Mouse (Mus musculus): Measurements from ENCODE around the gene Nup93. TPM values are rescaled to one million over a fixed set of nuclear protein-coding genes. Genes with fewer than 3 reads are reported as not detected.

Gene Nup93
- total and polyA plus RNA-seq, 2 experiments = 2.3 to 4.6 TPM

DNA sequence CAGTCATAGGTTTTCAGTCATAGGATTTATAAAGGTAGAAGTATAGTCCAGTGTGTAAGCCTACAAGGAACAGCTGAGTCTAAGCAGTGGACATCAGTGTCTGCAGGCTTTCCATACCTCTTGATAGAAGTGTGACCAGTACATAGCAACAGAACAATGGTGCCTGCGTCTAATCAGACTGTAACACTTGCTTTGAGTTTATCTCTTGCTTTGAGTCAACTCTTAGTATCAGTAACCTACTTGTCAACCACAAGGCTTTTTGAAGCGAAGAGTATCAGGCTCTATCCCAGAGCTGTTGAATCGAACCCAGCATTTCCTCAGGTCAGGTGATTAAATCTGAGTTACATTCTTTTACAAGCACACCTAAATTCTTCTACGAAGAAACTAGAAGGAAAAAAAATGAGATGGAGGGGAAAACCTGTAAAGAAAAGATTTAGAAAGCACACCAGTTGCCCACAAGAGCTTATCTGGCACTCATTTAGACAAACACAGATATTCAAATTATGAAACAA, 25.9 kb downstream of the Nup93 start:
- 85% methylated on average over 4 of the region's 4 CpGs for WGBS
- no peaks in the 10 kb centered on the region; the same call in 1 of the 2 replicates for H3K36me3 ChIP-seq (ENCODE audit: control insufficient read depth, insufficient read depth, low read length)
- TF ChIP-seq POLR2A (IDR thresholded peaks at IDR 0.05; ENCODE audit: extremely low read depth, insufficient read depth, low read length) = no peak
- no peak for TF ChIP-seq CTCF (IDR thresholded peaks at IDR 0.05; ENCODE audit: low read depth, low read length)
- H3K27ac ChIP-seq (replicated peaks; ENCODE audit: insufficient read depth, low read depth, low read length) = no peak overlapping the region
- no peaks in the 10 kb centered on the region for H3K79me2 ChIP-seq (ENCODE audit: control insufficient read depth, insufficient read depth, low read length)
- no peak for DNase-seq (ENCODE audit: extremely low read depth, low read depth, low spot score)
- H3K4me3 ChIP-seq (ENCODE audit: insufficient read depth, low read depth, low read length) = no peak overlapping the region
- H3K4me1 ChIP-seq (ENCODE audit: control insufficient read depth, insufficient read depth, low read length) = no peaks in the 10 kb centered on the region
- H3K9ac ChIP-seq (ENCODE audit: low read depth, low read length) = no peak overlapping the region
- H3K27me3 ChIP-seq (ENCODE audit: control insufficient read depth, insufficient read depth, low read length) = no peaks in the 10 kb centered on the region

DNA sequence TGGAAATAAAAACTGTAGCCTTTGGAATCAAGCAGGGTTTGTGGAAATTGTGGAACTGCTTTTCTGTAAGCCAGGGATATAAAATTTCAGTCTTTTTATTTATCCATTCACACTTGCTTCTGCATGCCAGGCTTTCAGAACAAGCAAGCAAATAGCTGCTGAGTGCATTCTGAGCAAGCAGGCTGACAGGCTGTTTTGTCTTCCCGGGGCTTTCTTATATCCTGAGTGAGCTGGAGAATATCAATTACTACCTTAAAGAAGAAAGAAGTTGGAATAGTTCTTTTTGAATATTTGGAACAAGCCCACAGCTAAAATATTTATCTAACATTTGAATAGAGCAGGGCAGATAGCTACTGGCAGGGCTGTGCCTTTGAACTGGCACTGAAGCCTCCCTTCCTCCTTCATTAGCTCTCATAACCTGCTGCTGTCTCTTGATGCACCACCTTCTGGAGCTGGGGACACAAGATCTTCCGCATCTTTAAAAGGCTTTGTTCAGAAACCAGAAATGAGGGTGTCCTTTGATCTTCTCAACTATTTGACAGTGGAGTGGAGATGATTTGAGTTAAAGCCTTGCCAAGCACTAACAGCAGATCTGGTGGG, 35.6 kb downstream of the Nup93 start:
- Histone ChIP-seq H3K4me3 (ENCODE audit: insufficient read depth, low read depth, low read length) (no peak overlapping the region), H3K27me3 (ENCODE audit: control insufficient read depth, insufficient read depth, low read length) (no peaks in the 10 kb centered on the region), H3K36me3 (ENCODE audit: control insufficient read depth, insufficient read depth, low read length) (no peaks in the 10 kb centered on the region), H3K27ac (replicated peaks; ENCODE audit: insufficient read depth, low read depth, low read length) (no peak overlapping the region), H3K79me2 (ENCODE audit: control insufficient read depth, insufficient read depth, low read length) (no peaks in the 10 kb centered on the region; the same call in 1 of the 2 replicates), H3K4me1 (ENCODE audit: control insufficient read depth, insufficient read depth, low read length) (no peaks in the 10 kb centered on the region), H3K9ac (ENCODE audit: low read depth, low read length) (no peak overlapping the region)
- no peak for TF ChIP-seq CTCF (IDR thresholded peaks at IDR 0.05; ENCODE audit: low read depth, low read length)
- TF ChIP-seq POLR2A (IDR thresholded peaks at IDR 0.05; ENCODE audit: extremely low read depth, insufficient read depth, low read length) = no peak
- no peak for DNase-seq (ENCODE audit: extremely low read depth, low read depth, low spot score)
- WGBS = 88% methylated on average over 2 of the region's 2 CpGs

GRCm38 (mm10) chr8:94258881-94259280, 44.5 kb downstream of the Nup93 start:
- no peaks in the 10 kb centered on the region for H3K27me3 ChIP-seq (ENCODE audit: control insufficient read depth, insufficient read depth, low read length)
- no peak overlapping the region for H3K4me3 ChIP-seq (ENCODE audit: insufficient read depth, low read depth, low read length)
- 82% methylated on average over 6 of the region's 6 CpGs for WGBS
- no peak overlapping the region for H3K9ac ChIP-seq (ENCODE audit: low read depth, low read length)
- no peak for TF ChIP-seq POLR2A (IDR thresholded peaks at IDR 0.05; ENCODE audit: extremely low read depth, insufficient read depth, low read length)
- TF ChIP-seq CTCF (IDR thresholded peaks at IDR 0.05; ENCODE audit: low read depth, low read length) = no peak
- H3K36me3 ChIP-seq (ENCODE audit: control insufficient read depth, insufficient read depth, low read length) = no peaks in the 10 kb centered on the region; the same call in 1 of the 2 replicates
- 0 out of 2 replicates have a peak, but pooled peaks cover 1% of the 10 kb centered on the region for H3K4me1 ChIP-seq (ENCODE audit: control insufficient read depth, insufficient read depth, low read length)
- DNase-seq (ENCODE audit: extremely low read depth, low read depth, low spot score) = no peak
- H3K79me2 ChIP-seq (ENCODE audit: control insufficient read depth, insufficient read depth, low read length) = no peaks in the 10 kb centered on the region; the same call in 1 of the 2 replicates
- H3K27ac ChIP-seq (replicated peaks; ENCODE audit: insufficient read depth, low read depth, low read length) = no peak overlapping the region

DNA sequence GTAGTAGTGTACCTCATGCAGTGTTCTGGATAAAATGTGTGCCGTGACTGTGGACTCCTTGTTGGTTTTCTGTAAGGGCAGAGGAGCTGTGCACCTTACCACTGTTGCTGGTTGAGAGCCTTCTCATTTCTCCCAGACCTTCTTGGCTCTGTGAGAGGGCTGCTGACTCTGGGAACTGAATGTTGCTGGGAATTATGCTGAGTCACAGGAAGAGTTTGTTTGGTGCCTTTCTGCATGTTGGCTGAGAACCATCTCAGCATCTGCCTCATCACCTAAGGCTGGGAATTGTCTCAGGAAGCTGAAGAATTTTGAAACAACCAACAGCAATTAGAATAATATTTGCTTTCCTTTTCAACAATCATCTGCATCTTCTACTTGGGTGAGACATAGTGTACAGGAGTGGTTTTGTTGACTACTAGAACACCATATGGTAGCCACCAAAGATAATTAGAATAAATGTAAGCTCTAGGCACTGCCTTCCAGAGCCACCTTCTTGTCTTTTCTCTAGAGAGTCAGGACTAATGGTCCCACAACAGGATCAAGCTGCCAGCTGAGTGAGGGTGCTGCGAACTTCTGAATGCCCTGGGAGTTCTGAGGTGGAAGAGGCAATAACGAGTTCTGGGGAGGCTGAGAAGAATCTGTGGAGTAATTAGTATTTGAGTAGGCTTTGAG, 48.4 kb downstream of the Nup93 start:
- Histone ChIP-seq H3K79me2 (ENCODE audit: control insufficient read depth, insufficient read depth, low read length) (no peaks in the 10 kb centered on the region), H3K4me3 (ENCODE audit: insufficient read depth, low read depth, low read length) (no peak overlapping the region), H3K36me3 (ENCODE audit: control insufficient read depth, insufficient read depth, low read length) (no peaks in the 10 kb centered on the region; the same call in 1 of the 2 replicates), H3K4me1 (ENCODE audit: control insufficient read depth, insufficient read depth, low read length) (0 out of 2 replicates have a peak, but pooled peaks cover 1% of the 10 kb centered on the region), H3K9ac (ENCODE audit: low read depth, low read length) (no peak overlapping the region), H3K27ac (replicated peaks; ENCODE audit: insufficient read depth, low read depth, low read length) (no peak overlapping the region), H3K27me3 (ENCODE audit: control insufficient read depth, insufficient read depth, low read length) (no peaks in the 10 kb centered on the region)
- TF ChIP-seq POLR2A (IDR thresholded peaks at IDR 0.05; ENCODE audit: extremely low read depth, insufficient read depth, low read length) = no peak
- TF ChIP-seq CTCF (IDR thresholded peaks at IDR 0.05; ENCODE audit: low read depth, low read length) = no peak
- 82% methylated on average over 3 of the region's 3 CpGs for WGBS
- peak; percentile 11 for DNase-seq (ENCODE audit: extremely low read depth, low read depth, low spot score)

GRCm38 (mm10) chr8:94266344-94267191, 52.2 kb downstream of the Nup93 start:
- Histone ChIP-seq H3K27ac (replicated peaks; ENCODE audit: insufficient read depth, low read depth, low read length) (no peak overlapping the region), H3K9ac (ENCODE audit: low read depth, low read length) (no peak overlapping the region), H3K27me3 (ENCODE audit: control insufficient read depth, insufficient read depth, low read length) (no peaks in the 10 kb centered on the region), H3K79me2 (ENCODE audit: control insufficient read depth, insufficient read depth, low read length) (no peaks in the 10 kb centered on the region; the same call in 1 of the 2 replicates), H3K36me3 (ENCODE audit: control insufficient read depth, insufficient read depth, low read length) (no peaks in the 10 kb centered on the region), H3K4me1 (ENCODE audit: control insufficient read depth, insufficient read depth, low read length) (peaks cover 1% of the 10 kb centered on the region; the same call in 1 of the 2 replicates), H3K4me3 (ENCODE audit: insufficient read depth, low read depth, low read length) (no peak overlapping the region)
- TF ChIP-seq CTCF (IDR thresholded peaks at IDR 0.05; ENCODE audit: low read depth, low read length) (no peak), POLR2A (IDR thresholded peaks at IDR 0.05; ENCODE audit: extremely low read depth, insufficient read depth, low read length) (no peak)
- DNase-seq (ENCODE audit: extremely low read depth, low read depth, low spot score) = no peak
- WGBS = 88% methylated on average over 10 of the region's 10 CpGs
